Mouse (Mus musculus) cerebellum, adult 2 months (tissue): ENCODE results near the gene Furin. TPM values are rescaled to one million over a fixed set of nuclear protein-coding genes. Genes with fewer than 3 reads are reported as not detected.

ENCODE experiments used
- DNase-seq, 2 experiments: peaks; one replicate each; pipeline ENCODE4 v3.0.0; 2021
- H3K27ac ChIP-seq: fragments of 200-500 bp; 2 replicates; pipeline ENCODE4 v1.5.1; 2012; ENCODE audit warnings: low read length, control low read depth, inconsistent platforms; ENCODE audit not compliant: insufficient read depth
- H3K27me3 ChIP-seq: fragments of 200-500 bp; 2 replicates; pipeline ENCODE4 v1.6.1; 2012; ENCODE audit warnings: inconsistent platforms, mild to moderate bottlenecking, low read length, moderate library complexity; ENCODE audit not compliant: control insufficient read depth, insufficient read depth
- H3K4me1 ChIP-seq: fragments of 200-500 bp; 2 replicates; pipeline ENCODE4 v1.6.1; 2011; ENCODE audit warnings: low read length; ENCODE audit not compliant: control insufficient read depth, insufficient read depth
- H3K4me3 ChIP-seq: fragments of 200-500 bp; replicated peaks from 2 replicates; pipeline ENCODE3; 2011; ENCODE audit warnings: mild to moderate bottlenecking, low read depth, low read length, control low read depth; ENCODE audit not compliant: insufficient read depth
- CTCF ChIP-seq: fragments of 200-500 bp; IDR thresholded peaks from 2 replicates; pipeline ENCODE4 v1.5.1; 2011; ENCODE audit warnings: low read depth, mild to moderate bottlenecking, control low read depth, low read length, moderate library complexity, borderline replicate concordance; ENCODE audit not compliant: insufficient read depth
- POLR2A ChIP-seq: fragments of 200-500 bp; IDR thresholded peaks from 2 replicates; pipeline ENCODE4 v1.6.1; 2011; ENCODE audit warnings: low read length, control low read depth, borderline replicate concordance; ENCODE audit not compliant: insufficient read depth
- WGBS: fragments of 180-500 bp; shearing (Covaris S2); methylation state at CpG from one replicate; pipeline ENCODE4 v1.1.7; 2018; 5-methylcytosine and 5-hydroxymethylcytosine counted together
- polyA plus RNA-seq: library from polyadenylated mRNA; depleted of rRNA; stranded (reverse); fragments of >200 nt; gene quantifications from 2 replicates; pipeline ENCODE4 v1.2.3, GENCODE M21; 2012

Furin gene
- polyA plus RNA-seq, 1 experiment: 37.3 TPM

- Histone ChIP-seq H3K27me3 (no peaks in the 10 kb centered on the region), H3K27ac (no peak overlapping the region), H3K4me1 (no peaks in the 10 kb centered on the region), H3K4me3 (peak overlapping the region; percentile 9)
- peak; percentile 67 to 75 for DNase-seq
- TF ChIP-seq CTCF (no peak), POLR2A (no peak)
- WGBS: 17% methylated on average over 20 of the region's 20 CpGs
Measured at GRCm38 (mm10) chr7:80422759-80423480, 17.7 kb upstream of the Furin start.

- Histone ChIP-seq H3K4me1 (no peaks in the 10 kb centered on the region), H3K4me3 (no peak overlapping the region), H3K27ac (no peak overlapping the region), H3K27me3 (no peaks in the 10 kb centered on the region)
- no peak for DNase-seq
- TF ChIP-seq POLR2A: no peak
- TF ChIP-seq CTCF: no peak
- 97% methylated on average over 6 of the region's 6 CpGs for WGBS
Measured at GRCm38 (mm10) chr7:80421576-80421975, 16.3 kb upstream of the Furin start.

GRCm38 (mm10) chr7:80420586-80420985 is 15.3 kb upstream of the Furin start:
- Histone ChIP-seq H3K27me3 (no peaks in the 10 kb centered on the region), H3K4me1 (no peaks in the 10 kb centered on the region), H3K27ac (no peak overlapping the region), H3K4me3 (no peak overlapping the region)
- no peak for TF ChIP-seq CTCF
- TF ChIP-seq POLR2A: no peak
- WGBS: 90% methylated on average over 4 of the region's 4 CpGs
- no peak for DNase-seq

GRCm38 (mm10) chr7:80419278-80419677 is 14.0 kb upstream of the Furin start:
- DNase-seq: no peak
- H3K27me3 ChIP-seq: no peaks in the 10 kb centered on the region
- no peak overlapping the region for H3K4me3 ChIP-seq
- no peak for TF ChIP-seq CTCF
- TF ChIP-seq POLR2A: no peak
- 86% methylated on average over 3 of the region's 3 CpGs for WGBS
- no peak overlapping the region for H3K27ac ChIP-seq
- H3K4me1 ChIP-seq: no peaks in the 10 kb centered on the region

GRCm38 (mm10) chr7:80418036-80418435 is 12.8 kb upstream of the Furin start:
- TF ChIP-seq CTCF (no peak), POLR2A (no peak)
- H3K27ac ChIP-seq: no peak overlapping the region
- no peak overlapping the region for H3K4me3 ChIP-seq
- H3K4me1 ChIP-seq: no peaks in the 10 kb centered on the region
- DNase-seq: no peak
- 52% methylated on average over 3 of the region's 3 CpGs for WGBS
- H3K27me3 ChIP-seq: no peaks in the 10 kb centered on the region

- Histone ChIP-seq H3K4me3 (no peak overlapping the region), H3K4me1 (no peaks in the 10 kb centered on the region), H3K27ac (no peak overlapping the region), H3K27me3 (no peaks in the 10 kb centered on the region)
- DNase-seq: no peak
- TF ChIP-seq POLR2A: no peak
- TF ChIP-seq CTCF: no peak
Measured at GRCm38 (mm10) chr7:80417601-80418000, 12.4 kb upstream of the Furin start.

GRCm38 (mm10) chr7:80416969-80417368 is 11.7 kb upstream of the Furin start:
- no peak for TF ChIP-seq CTCF
- TF ChIP-seq POLR2A: no peak
- Histone ChIP-seq H3K27ac (no peak overlapping the region), H3K27me3 (no peaks in the 10 kb centered on the region), H3K4me3 (no peak overlapping the region), H3K4me1 (no peaks in the 10 kb centered on the region)
- DNase-seq: no peak
- 92% methylated on average over 7 of the region's 7 CpGs for WGBS

GRCm38 (mm10) chr7:80414303-80414855 is 9.1 kb upstream of the Furin start:
- DNase-seq: no peak
- H3K4me1 ChIP-seq: no peaks in the 10 kb centered on the region
- H3K4me3 ChIP-seq: no peak overlapping the region
- H3K27me3 ChIP-seq: no peaks in the 10 kb centered on the region
- TF ChIP-seq CTCF (no peak), POLR2A (no peak)
- WGBS: 75% methylated on average over 7 of the region's 7 CpGs
- H3K27ac ChIP-seq: no peak overlapping the region
